Mouse (Mus musculus) olfactory bulb, adult 2 months (tissue): Measurements from ENCODE around the gene Ugt1a1.

Experiments
- CTCF ChIP-seq: fragments of 200-500 bp; IDR thresholded peaks from 2 replicates; pipeline ENCODE4 v1.5.1; 2012; ENCODE audit warnings: low read depth, mild to moderate bottlenecking, low read length, moderate library complexity; ENCODE audit not compliant: insufficient read depth
- POLR2A ChIP-seq: fragments of 200-500 bp; IDR thresholded peaks from 2 replicates; pipeline ENCODE4 v1.6.1; 2012; ENCODE audit warnings: mild to moderate bottlenecking, low read depth, low read length, moderate library complexity; ENCODE audit not compliant: insufficient read depth

DNA sequence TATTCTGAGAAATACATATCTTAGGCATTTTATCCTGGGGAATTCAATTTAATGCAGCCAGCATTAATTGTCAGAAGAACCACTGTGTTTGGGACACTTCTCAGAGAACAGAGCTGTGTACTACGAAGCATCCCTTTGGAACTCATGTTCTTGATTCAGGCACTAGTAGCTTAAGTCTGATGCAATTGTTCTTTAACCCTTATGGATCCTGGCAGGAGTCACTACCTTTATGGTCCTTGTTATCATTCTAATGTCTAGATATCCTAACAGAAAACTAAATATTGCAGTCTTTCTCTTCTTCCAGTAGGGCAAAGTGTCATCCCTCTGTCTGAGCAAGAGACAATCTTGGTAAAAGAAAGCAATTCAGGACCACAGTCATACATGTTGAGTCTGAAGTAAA, 1.3 kb downstream of the Ugt1a1 start:
- TF ChIP-seq POLR2A (no peak), CTCF (no peak)
